Mouse (Mus musculus) CD8-positive naive resting alpha-beta T cell, adult 2 months (primary cell): ENCODE measurements around the gene Olfr1349.
"Not testable (repeated sequence)": the region's sequence is repeated elsewhere in the genome, so short reads cannot be mapped to it uniquely, and the experiment has no call there.

ENCODE experiments used
- DNase-seq, 2 experiments: peaks; one replicate each; pipeline ENCODE4 v3.0.0; 2022; ENCODE audit warnings: low read depth in 2 of 2, low spot score in 2 of 2

The Olfr1349 gene

GRCm38 (mm10) chr7:6522850-6523249 lies at the start of gene Olfr1349:
Gene Olfr1349, minus strand, starts transcription at chr7:6522950.
- DNase-seq = no peak

GRCm38 (mm10) chr7:6564541-6564940 lies 41.8 kb upstream of the Olfr1349 start, which contains the start of gene Olfr1350:
Gene Olfr1350, plus strand, starts transcription at chr7:6564841.
- no peak for DNase-seq

DNA sequence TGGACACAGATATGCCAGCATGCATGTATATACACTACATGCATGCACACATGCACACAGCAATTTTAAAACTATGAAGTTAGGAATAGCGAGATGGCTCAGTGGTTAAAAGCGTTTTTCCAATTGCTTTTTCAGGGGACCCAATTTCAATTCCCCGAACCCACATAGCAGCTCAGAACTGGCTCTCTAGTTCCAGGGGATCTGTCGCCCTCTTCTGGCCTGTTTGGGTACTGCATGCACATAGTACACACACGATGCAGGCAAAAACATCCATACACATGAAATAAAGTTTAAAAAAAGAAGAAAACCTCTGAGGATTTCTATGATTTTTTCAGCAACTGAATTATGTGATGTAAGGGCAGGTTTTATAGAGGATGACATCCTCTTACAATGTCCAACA lies 3.4 kb upstream of the Olfr1349 start:
- no peak for DNase-seq

DNA sequence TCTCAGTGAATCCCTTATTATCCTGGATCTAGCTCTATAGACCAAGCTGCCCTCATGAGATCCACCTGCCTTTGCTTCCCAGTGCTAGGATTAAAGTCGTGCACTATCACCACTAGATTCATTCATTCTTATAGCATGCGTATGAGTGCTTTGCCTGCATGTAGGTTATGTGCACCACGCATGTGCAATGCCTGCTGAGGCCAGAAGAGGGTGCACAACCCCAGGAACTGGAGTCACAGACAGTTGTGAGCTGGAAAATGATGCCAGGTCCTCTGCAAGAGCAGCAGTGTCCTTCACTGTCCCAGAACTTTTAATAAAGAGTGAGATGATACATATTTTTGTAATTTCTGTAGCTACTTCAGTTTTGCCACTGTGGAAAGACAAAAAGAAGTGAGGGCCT lies 2.3 kb upstream of the Olfr1349 start:
- no peak for DNase-seq

DNA sequence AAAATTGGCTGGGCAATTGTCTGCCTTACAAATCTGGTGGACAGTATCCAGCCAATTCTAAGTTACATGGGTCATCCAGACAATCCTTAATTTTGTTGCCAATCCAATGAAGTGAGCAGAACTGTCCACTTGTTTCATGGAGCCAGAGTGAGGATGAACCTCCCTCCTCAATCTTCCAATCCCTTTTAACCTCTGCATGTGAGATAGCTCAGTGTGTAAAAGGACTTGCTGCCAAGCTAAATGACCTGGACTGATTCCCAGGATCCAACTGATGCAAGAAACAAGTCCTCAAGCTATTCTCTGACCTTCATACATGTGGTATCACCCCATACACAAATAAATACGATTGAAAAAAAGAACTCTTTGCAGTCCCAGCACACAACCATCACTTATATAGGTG lies 1.1 kb downstream of the Olfr1349 start:
- no peak for DNase-seq

DNA sequence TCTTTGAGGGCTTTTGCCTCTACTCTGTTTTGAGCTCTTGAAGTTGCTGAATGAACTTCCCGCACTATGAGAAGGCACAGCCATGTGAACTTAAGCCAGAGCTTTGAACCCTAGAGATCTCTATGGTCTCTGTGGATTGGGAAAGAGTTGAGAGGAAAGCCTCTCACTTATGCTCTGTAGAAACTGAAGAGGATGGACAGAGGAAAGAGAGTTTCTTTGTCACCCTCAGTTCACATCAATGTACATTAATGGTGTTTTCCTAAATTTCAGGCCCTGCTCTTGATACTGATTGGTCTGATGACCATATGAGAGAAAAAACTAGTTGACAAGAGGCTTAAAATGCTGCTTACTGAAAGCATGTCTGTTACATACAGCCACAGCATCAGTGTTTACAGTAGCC lies 14.1 kb downstream of the Olfr1349 start, which contains the start of gene Olfr1348:
TSS of gene Olfr1348 (minus strand) at position 101 of the 400 bp plus-strand sequence.
- no peak for DNase-seq

DNA sequence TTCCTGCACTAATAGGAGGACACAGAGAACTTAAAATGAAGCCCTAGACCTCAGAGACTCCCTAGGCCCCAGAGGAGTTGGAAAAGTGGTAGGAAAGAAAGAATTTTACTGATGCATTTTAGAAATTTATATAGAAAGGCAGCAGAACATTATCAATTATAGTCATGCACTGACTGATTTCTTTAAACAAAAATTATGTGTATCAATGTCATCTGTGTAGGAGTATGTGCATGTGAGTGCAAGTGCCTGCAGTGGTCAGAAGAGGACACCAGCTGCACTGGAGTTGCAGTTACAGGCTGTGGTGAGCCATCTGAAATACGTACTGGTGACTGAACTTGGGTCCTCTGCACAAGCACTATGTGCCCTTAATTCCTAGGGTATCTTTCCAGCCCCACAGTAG lies 23.1 kb downstream of the Olfr1349 start, which contains the start of gene Olfr1347:
TSS of gene Olfr1347 (minus strand) at position 101 of the 400 bp plus-strand sequence.
- no peak for DNase-seq

- DNase-seq = no peak
Measured at GRCm38 (mm10) chr7:6486841-6487240, 35.9 kb downstream of the Olfr1349 start, which contains the start of gene Olfr5. Gene Olfr5, minus strand, starts transcription at chr7:6486941.

GRCm38 (mm10) chr7:6477633-6478032 lies 45.1 kb downstream of the Olfr1349 start:
- DNase-seq = not testable (repeated sequence)

DNA sequence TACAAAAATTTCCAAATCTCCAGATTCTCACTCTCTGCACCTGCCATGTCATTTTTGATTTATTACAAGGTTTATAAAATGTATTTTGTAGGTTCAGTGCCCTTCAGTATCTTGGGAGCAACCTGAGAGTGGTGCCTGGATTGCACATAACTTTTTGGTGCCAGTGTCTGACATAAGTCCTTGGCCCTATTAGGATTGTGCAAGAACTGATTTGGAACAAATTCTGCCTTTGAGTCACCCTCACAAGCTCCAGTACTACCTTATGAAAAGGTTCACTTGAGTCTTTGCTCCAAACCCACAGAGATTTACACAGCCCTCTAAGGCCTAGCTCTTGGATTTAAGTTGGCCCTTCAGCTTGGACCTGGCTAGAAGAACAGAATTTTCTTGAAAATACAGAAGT lies 55.8 kb downstream of the Olfr1349 start, which contains the start of gene Olfr1346:
TSS of gene Olfr1346 (plus strand) at position 151 of the 400 bp plus-strand sequence.
- DNase-seq = no peak
